Mouse (Mus musculus) gastrocnemius, adult 2 months (tissue): ENCODE data around the gene Rel. TPM values are rescaled to one million over a fixed set of nuclear protein-coding genes. Genes with fewer than 3 reads are reported as not detected.
A peak's percentile ranks its signal among the peaks of the same experiment; 100 is the strongest.
"Not testable (repeated sequence)": the region's sequence is repeated elsewhere in the genome, so short reads cannot be mapped to it uniquely, and the experiment has no call there.

ENCODE experiments used
- DNase-seq: peaks from one replicate; pipeline ENCODE4 v3.0.0; 2022
- H3K27ac ChIP-seq: fragments of 200-600 bp; 2 replicates; pipeline ENCODE4 v1.8.1; 2022; ENCODE audit warnings: mild to moderate bottlenecking
- H3K4me3 ChIP-seq: fragments of 200-600 bp; 2 replicates; pipeline ENCODE4 v1.8.1; 2022; ENCODE audit warnings: mild to moderate bottlenecking, moderate library complexity
- CTCF ChIP-seq: fragments of 200-600 bp; IDR thresholded peaks from 2 replicates; pipeline ENCODE4 v1.8.1; 2022; ENCODE audit warnings: antibody characterized with exemption, mild to moderate bottlenecking, moderate library complexity
- intact Hi-C: fragments of 180-260 bp; cut with DNase I; formaldehyde crosslinking; loops from one replicate; pipeline ENCODE4 v1.15.1; 2025
- long read RNA-seq, 2 experiments: library from polyadenylated mRNA; stranded (forward); transcript quantifications; one replicate each; pipeline ENCODE4 v2.0.0; 2021
- total RNA-seq, 2 experiments: library from RNA; stranded (reverse); gene quantifications; 2 replicates each; pipeline ENCODE4 v1.2.3; 2021

Gene Rel
- total RNA-seq = 1 to 10 TPM; 3.1 to 3.8 TPM
- long read RNA-seq, experiment 1, full-length matches to known transcripts = 1 of 1 reads
- long read RNA-seq, experiment 1, partial matches to known transcripts = 0 of 1 reads
- long read RNA-seq, experiment 1, other reads (novel, unspliced or antisense) = 0 of 1 reads
- long read RNA-seq, experiment 2, full-length matches to known transcripts = 1 of 1 reads
- long read RNA-seq, experiment 2, partial matches to known transcripts = 0 of 1 reads
- long read RNA-seq, experiment 2, other reads (novel, unspliced or antisense) = 0 of 1 reads

- intact Hi-C loops = loop anchor here (2.0 kb wide), 2 partner anchors 106 to 124 kb away; partner anchors contain the start of genes Papolg, Pex13 and Pus10
- peak; percentile 97 for DNase-seq
- peak within 1 kb of the TSS; percentile 100 for H3K27ac ChIP-seq
- peak within 1 kb of the TSS; percentile 93 for H3K4me3 ChIP-seq
- no peak for TF ChIP-seq CTCF
Observed at GRCm38 (mm10) chr11:23770760-23771506, at the start of gene Rel. Rel (minus strand) TSS chr11:23770970.

GRCm38 (mm10) chr11:23818745-23819144 lies 48.0 kb upstream of the Rel start:
- intact Hi-C loops = no loop called here
- DNase-seq = no peak
- H3K4me3 ChIP-seq = no peak overlapping the region
- no peak for TF ChIP-seq CTCF
- H3K27ac ChIP-seq = no peak overlapping the region

GRCm38 (mm10) chr11:23810741-23811140 lies 40.0 kb upstream of the Rel start:
- Histone ChIP-seq H3K4me3 (no peak overlapping the region), H3K27ac (no peak overlapping the region)
- DNase-seq = no peak
- TF ChIP-seq CTCF = no peak
- intact Hi-C loops = no loop called here

GRCm38 (mm10) chr11:23805716-23806115 lies 34.9 kb upstream of the Rel start:
- no peak for DNase-seq
- intact Hi-C loops = no loop called here
- no peak overlapping the region for H3K27ac ChIP-seq
- TF ChIP-seq CTCF = no peak
- no peak overlapping the region for H3K4me3 ChIP-seq

- no peak overlapping the region for H3K4me3 ChIP-seq
- no peak overlapping the region for H3K27ac ChIP-seq
- intact Hi-C loops = no loop called here
- no peak for DNase-seq
- TF ChIP-seq CTCF = no peak
Observed at GRCm38 (mm10) chr11:23803136-23803535, 32.4 kb upstream of the Rel start.

- no peak overlapping the region for H3K4me3 ChIP-seq
- no peak overlapping the region for H3K27ac ChIP-seq
- DNase-seq = no peak
- TF ChIP-seq CTCF = no peak
- intact Hi-C loops = no loop called here
Observed at GRCm38 (mm10) chr11:23802256-23802655, 31.5 kb upstream of the Rel start.

GRCm38 (mm10) chr11:23801851-23802250 lies 31.1 kb upstream of the Rel start:
- TF ChIP-seq CTCF = no peak
- Histone ChIP-seq H3K27ac (no peak overlapping the region), H3K4me3 (no peak overlapping the region)
- no peak for DNase-seq
- intact Hi-C loops = no loop called here

- H3K27ac ChIP-seq, H3K4me3 ChIP-seq, DNase-seq, intact Hi-C loops: not testable (repeated sequence)
Observed at GRCm38 (mm10) chr11:23783677-23784076, 12.9 kb upstream of the Rel start.

GRCm38 (mm10) chr11:23783085-23783484 lies 12.3 kb upstream of the Rel start:
- no peak for DNase-seq
- TF ChIP-seq CTCF = no peak
- intact Hi-C loops = no loop called here
- Histone ChIP-seq H3K4me3 (no peak overlapping the region), H3K27ac (no peak overlapping the region)

- Histone ChIP-seq H3K27ac (no peak overlapping the region), H3K4me3 (no peak overlapping the region)
- no peak for TF ChIP-seq CTCF
- intact Hi-C loops = no loop called here
- DNase-seq = no peak
Observed at GRCm38 (mm10) chr11:23782038-23782437, 11.3 kb upstream of the Rel start.

GRCm38 (mm10) chr11:23778787-23779201 lies 8.0 kb upstream of the Rel start:
- no peak for DNase-seq
- H3K27ac ChIP-seq = no peak overlapping the region
- no peak overlapping the region for H3K4me3 ChIP-seq
- intact Hi-C loops = no loop called here
- TF ChIP-seq CTCF = no peak

- H3K4me3 ChIP-seq = no peak overlapping the region
- no peak for DNase-seq
- intact Hi-C loops = no loop called here
- H3K27ac ChIP-seq = no peak overlapping the region
- TF ChIP-seq CTCF = no peak
Observed at GRCm38 (mm10) chr11:23772471-23772870, 1.7 kb upstream of the Rel start.

GRCm38 (mm10) chr11:23771507-23772097 lies 832 bp upstream of the Rel start:
- intact Hi-C loops = loop anchor here (2.0 kb wide), 2 partner anchors 107 to 123 kb away; partner anchors contain the start of genes Papolg, Pex13 and Pus10
- Histone ChIP-seq H3K4me3 (peak overlapping the region; percentile 93), H3K27ac (peak overlapping the region; percentile 100)
- no peak for TF ChIP-seq CTCF
- DNase-seq = peak; percentile 24
